Mouse (Mus musculus): ENCODE results near the gene Mybpc2.

- TF ChIP-seq CTCF (conservative IDR thresholded peaks at IDR 0.05; ENCODE audit: low read length), result no peak
- TF ChIP-seq POU5F1 (IDR thresholded peaks at IDR 0.05; ENCODE audit: borderline replicate concordance, low read length), result no peak
- TF ChIP-seq NANOG (IDR thresholded peaks at IDR 0.05; ENCODE audit: borderline replicate concordance, low read length), result no peak
Observed at GRCm38 (mm10) chr7:44537009-44537408, 12.6 kb upstream of the Mybpc2 start.
